Mouse (Mus musculus): ENCODE measurements at regions not wholly inside any gene's neighbourhood (a gene's known extent, or its start where the extent isn't known, plus 50 kb on each side); places are given as distances from the start of the nearest gene placed in this dataset.

- no peaks in the 10 kb centered on the region for H3K9me3 ChIP-seq (replicated peaks)
- H3K36me3 ChIP-seq = no peaks in the 10 kb centered on the region
- no peaks in the 10 kb centered on the region for H3K27me3 ChIP-seq (replicated peaks)
- ATAC-seq (ENCODE audit: insufficient number of reproducible peaks, low FRiP score) = no peak
- no peak overlapping the region for H3K4me2 ChIP-seq
- H3K4me3 ChIP-seq = no peak overlapping the region
- WGBS = 82% methylated on average over 6 of the region's 6 CpGs
- no peak overlapping the region for H3K9ac ChIP-seq
- H3K27ac ChIP-seq (ENCODE audit: poor library complexity, severe bottlenecking) = no peak overlapping the region
- no peaks in the 10 kb centered on the region for H3K4me1 ChIP-seq (replicated peaks)
Measured at GRCm38 (mm10) chr3:137056544-137057224, 284.2 kb upstream of the Emcn start.

- H3K4me2 ChIP-seq = no peak overlapping the region
- 71% methylated on average over 6 of the region's 6 CpGs for WGBS
- H3K4me1 ChIP-seq (replicated peaks) = no peaks in the 10 kb centered on the region
Measured at GRCm38 (mm10) chr3:137057225-137057910, 283.5 kb upstream of the Emcn start.

GRCm38 (mm10) chr3:137057911-137058260, 283.0 kb upstream of the Emcn start:
- 82% methylated on average over 4 of the region's 4 CpGs for whole genome bisulfite sequencing
- Histone ChIP-seq H3K4me2 (no peak overlapping the region), H3K27me3 (replicated peaks) (no peaks in the 10 kb centered on the region), H3K4me1 (replicated peaks) (no peaks in the 10 kb centered on the region), H3K4me3 (no peak overlapping the region), H3K9ac (no peak overlapping the region), H3K27ac (ENCODE audit: poor library complexity, severe bottlenecking) (no peak overlapping the region), H3K9me3 (replicated peaks) (no peaks in the 10 kb centered on the region), H3K36me3 (no peaks in the 10 kb centered on the region)
- no peak for ATAC-seq (ENCODE audit: insufficient number of reproducible peaks, low FRiP score)

More at GRCm38 (mm10) chr3:137057225-137057910, 283.5 kb upstream of the Emcn start:
- no peak overlapping the region for H3K4me3 ChIP-seq
- H3K27ac ChIP-seq (ENCODE audit: poor library complexity, severe bottlenecking) = no peak overlapping the region
- H3K36me3 ChIP-seq = no peaks in the 10 kb centered on the region
- H3K27me3 ChIP-seq (replicated peaks) = no peaks in the 10 kb centered on the region
- H3K9ac ChIP-seq = no peak overlapping the region
- no peak for ATAC-seq (ENCODE audit: insufficient number of reproducible peaks, low FRiP score)
- H3K9me3 ChIP-seq (replicated peaks) = no peaks in the 10 kb centered on the region

GRCm38 (mm10) chr3:137062067-137062466, 278.8 kb upstream of the Emcn start:
- no peak overlapping the region for H3K4me2 ChIP-seq
- no peaks in the 10 kb centered on the region for H3K36me3 ChIP-seq
- no peaks in the 10 kb centered on the region for H3K27me3 ChIP-seq (replicated peaks)
- H3K9ac ChIP-seq = no peak overlapping the region
- ATAC-seq (ENCODE audit: insufficient number of reproducible peaks, low FRiP score) = no peak
- no peak overlapping the region for H3K27ac ChIP-seq (ENCODE audit: poor library complexity, severe bottlenecking)
- WGBS = 68% methylated on average over 2 of the region's 2 CpGs
- H3K4me1 ChIP-seq (replicated peaks) = no peaks in the 10 kb centered on the region
- H3K9me3 ChIP-seq (replicated peaks) = no peaks in the 10 kb centered on the region
- H3K4me3 ChIP-seq = no peak overlapping the region

GRCm38 (mm10) chr3:137067336-137067735, 273.5 kb upstream of the Emcn start:
- Histone ChIP-seq H3K27me3 (replicated peaks) (no peaks in the 10 kb centered on the region), H3K9me3 (replicated peaks) (no peaks in the 10 kb centered on the region), H3K4me1 (replicated peaks) (no peaks in the 10 kb centered on the region), H3K36me3 (no peaks in the 10 kb centered on the region), H3K4me2 (no peak overlapping the region), H3K9ac (no peak overlapping the region), H3K27ac (ENCODE audit: poor library complexity, severe bottlenecking) (no peak overlapping the region), H3K4me3 (no peak overlapping the region)
- 90% methylated on average over 1 of the region's 1 CpGs for WGBS
- no peak for ATAC-seq (ENCODE audit: insufficient number of reproducible peaks, low FRiP score)

- Histone ChIP-seq H3K27ac (ENCODE audit: poor library complexity, severe bottlenecking) (no peak overlapping the region), H3K4me3 (no peak overlapping the region), H3K4me2 (no peak overlapping the region), H3K4me1 (replicated peaks) (no peaks in the 10 kb centered on the region), H3K9me3 (replicated peaks) (no peaks in the 10 kb centered on the region), H3K27me3 (replicated peaks) (no peaks in the 10 kb centered on the region), H3K9ac (no peak overlapping the region), H3K36me3 (no peaks in the 10 kb centered on the region)
- no peak for ATAC-seq (ENCODE audit: insufficient number of reproducible peaks, low FRiP score)
- WGBS = 71% methylated on average over 3 of the region's 3 CpGs
Measured at GRCm38 (mm10) chr3:137069334-137069733, 271.5 kb upstream of the Emcn start.

- Histone ChIP-seq H3K27ac (ENCODE audit: poor library complexity, severe bottlenecking) (no peak overlapping the region), H3K4me3 (no peak overlapping the region), H3K36me3 (no peaks in the 10 kb centered on the region), H3K4me2 (no peak overlapping the region), H3K9me3 (replicated peaks) (no peaks in the 10 kb centered on the region), H3K4me1 (replicated peaks) (no peaks in the 10 kb centered on the region), H3K27me3 (replicated peaks) (no peaks in the 10 kb centered on the region), H3K9ac (no peak overlapping the region)
- ATAC-seq (ENCODE audit: insufficient number of reproducible peaks, low FRiP score) = no peak
- WGBS = 85% methylated on average over 13 of the region's 13 CpGs
Measured at GRCm38 (mm10) chr3:137077718-137078599, 262.9 kb upstream of the Emcn start.

- no peak for ATAC-seq (ENCODE audit: insufficient number of reproducible peaks, low FRiP score)
- H3K4me2 ChIP-seq = no peak overlapping the region
- no peak overlapping the region for H3K4me3 ChIP-seq
- H3K9me3 ChIP-seq (replicated peaks) = no peaks in the 10 kb centered on the region
- no peak overlapping the region for H3K9ac ChIP-seq
- H3K27me3 ChIP-seq (replicated peaks) = no peaks in the 10 kb centered on the region
- no peaks in the 10 kb centered on the region for H3K36me3 ChIP-seq
- no peak overlapping the region for H3K27ac ChIP-seq (ENCODE audit: poor library complexity, severe bottlenecking)
- H3K4me1 ChIP-seq (replicated peaks) = no peaks in the 10 kb centered on the region
- WGBS = 71% methylated on average over 3 of the region's 3 CpGs
Measured at GRCm38 (mm10) chr3:137078600-137078975, 262.3 kb upstream of the Emcn start.

- 88% methylated on average over 8 of the region's 8 CpGs for WGBS
- ATAC-seq (ENCODE audit: insufficient number of reproducible peaks, low FRiP score) = no peak
- H3K36me3 ChIP-seq = no peaks in the 10 kb centered on the region
- no peak overlapping the region for H3K4me2 ChIP-seq
- no peaks in the 10 kb centered on the region for H3K27me3 ChIP-seq (replicated peaks)
- H3K9ac ChIP-seq = no peak overlapping the region
- no peak overlapping the region for H3K4me3 ChIP-seq
- H3K4me1 ChIP-seq (replicated peaks) = no peaks in the 10 kb centered on the region
- no peaks in the 10 kb centered on the region for H3K9me3 ChIP-seq (replicated peaks)
- H3K27ac ChIP-seq (ENCODE audit: poor library complexity, severe bottlenecking) = no peak overlapping the region
Measured at GRCm38 (mm10) chr3:137086896-137087295, 254.0 kb upstream of the Emcn start.

GRCm38 (mm10) chr3:137100627-137101404, 240.1 kb upstream of the Emcn start:
- no peak overlapping the region for H3K27ac ChIP-seq (ENCODE audit: poor library complexity, severe bottlenecking)
- WGBS = 30% methylated on average over 4 of the region's 4 CpGs
- no peak for ATAC-seq (ENCODE audit: insufficient number of reproducible peaks, low FRiP score)
- no peak overlapping the region for H3K9ac ChIP-seq
- H3K9me3 ChIP-seq (replicated peaks) = no peaks in the 10 kb centered on the region
- no peaks in the 10 kb centered on the region for H3K27me3 ChIP-seq (replicated peaks)
- H3K36me3 ChIP-seq = no peaks in the 10 kb centered on the region
- no peak overlapping the region for H3K4me2 ChIP-seq
- H3K4me3 ChIP-seq = no peak overlapping the region
- H3K4me1 ChIP-seq (replicated peaks) = no peaks in the 10 kb centered on the region

GRCm38 (mm10) chr3:137105930-137106329, 234.9 kb upstream of the Emcn start:
- H3K4me1 ChIP-seq (replicated peaks) = no peaks in the 10 kb centered on the region
- H3K9ac ChIP-seq = no peak overlapping the region
- 75% methylated on average over 1 of the region's 1 CpGs for WGBS
- H3K36me3 ChIP-seq = no peaks in the 10 kb centered on the region
- no peak overlapping the region for H3K4me3 ChIP-seq
- ATAC-seq (ENCODE audit: insufficient number of reproducible peaks, low FRiP score) = no peak
- H3K9me3 ChIP-seq (replicated peaks) = no peaks in the 10 kb centered on the region
- H3K4me2 ChIP-seq = no peak overlapping the region
- no peaks in the 10 kb centered on the region for H3K27me3 ChIP-seq (replicated peaks)
- H3K27ac ChIP-seq (ENCODE audit: poor library complexity, severe bottlenecking) = no peak overlapping the region
